16 mouse cellular contexts compared by ENCODE assay signal in genomic region chr2:65119667-65120066, GRCm38 (mm10).
DNase-seq lines count a peak whose midpoint lies in the region; ATAC-seq and TF ChIP-seq lines count a peak whose summit lies in the region.
"Had no signal": no experiment of that assay in that cellular context is flagged by ENCODE, and none has a peak within 500 bp of the region (broad histone marks: within the 10 kb centered on the region; RNA-seq: fewer than 3 reads in every experiment).

No protein-coding gene starts in this region.

- H3K27ac ChIP-seq in heart, embryonic 15.5 days = 0 out of 2 replicates have a peak overlapping the region, but pooled peaks have one; percentile 38
- no peak overlapping the region for H3K27ac ChIP-seq in heart, embryonic 10.5 days
- H3K27ac ChIP-seq in midbrain, postnatal 0 days (ENCODE audit: low read depth, low read length) = no peak overlapping the region
- H3K27ac ChIP-seq in midbrain, embryonic 16.5 days (ENCODE audit: low read length) = no peak overlapping the region
- H3K27ac ChIP-seq: forebrain, embryonic 12.5 days; heart, embryonic 13.5 days; hindbrain, embryonic 13.5 days; liver, embryonic 12.5 days had no signal

- no peak for ATAC-seq in heart, embryonic 15.5 days (replicated peaks; ENCODE audit: insufficient number of reproducible peaks, insufficient read depth, low FRiP score, low read depth)
- no peak for ATAC-seq in midbrain, postnatal 0 days (ENCODE audit: low FRiP score)
- ATAC-seq in midbrain, embryonic 16.5 days = no peak
- peak; percentile 31; the same call in 1 of the 2 replicates for ATAC-seq in granulocyte monocyte progenitor cell, adult 5-6 weeks (replicated peaks; ENCODE audit: poor library complexity, severe bottlenecking)
- ATAC-seq in megakaryocyte-erythroid progenitor cell, adult 5-6 weeks (replicated peaks; ENCODE audit: low FRiP score, low TSS enrichment, poor library complexity, severe bottlenecking) = no peak
- ATAC-seq: liver, embryonic 12.5 days had no signal

- no peak for DNase-seq in heart, embryonic 10.5 days (ENCODE audit: low spot score)
- DNase-seq in midbrain, postnatal 0 days (ENCODE audit: low spot score) = peak; percentile 14
- DNase-seq in telencephalon, adult 2 months (ENCODE audit: low read depth, low spot score) = peak; percentile 9
- DNase-seq in thymus, postnatal 25 days = no peak
- DNase-seq: cerebellum, adult 2 months; gastrocnemius, postnatal 14 days; kidney, adult 18-20 months; thymus, adult 2 months had no signal

- no peak overlapping the region for H3K4me3 ChIP-seq in heart, embryonic 15.5 days
- H3K4me3 ChIP-seq in heart, embryonic 10.5 days = no peak overlapping the region
- H3K4me3 ChIP-seq in midbrain, postnatal 0 days (ENCODE audit: low read depth, low read length) = no peak overlapping the region
- no peak overlapping the region for H3K4me3 ChIP-seq in midbrain, embryonic 16.5 days (ENCODE audit: low read depth, low read length)
- H3K4me3 ChIP-seq: forebrain, embryonic 12.5 days; heart, embryonic 13.5 days; hindbrain, embryonic 13.5 days; liver, embryonic 12.5 days had no signal

- H3K4me2 ChIP-seq in heart, embryonic 15.5 days = no peak overlapping the region
- H3K4me2 ChIP-seq in midbrain, postnatal 0 days (ENCODE audit: low read depth, low read length, poor library complexity, severe bottlenecking) = no peak overlapping the region
- H3K4me2 ChIP-seq in midbrain, embryonic 16.5 days (ENCODE audit: low read length) = no peak overlapping the region
- H3K4me2 ChIP-seq: forebrain, embryonic 12.5 days; heart, embryonic 13.5 days; hindbrain, embryonic 13.5 days; liver, embryonic 12.5 days had no signal

- no peak overlapping the region for H3K9ac ChIP-seq in heart, embryonic 15.5 days
- no peak overlapping the region for H3K9ac ChIP-seq in midbrain, postnatal 0 days (replicated peaks; ENCODE audit: low read length, poor library complexity, severe bottlenecking)
- no peak overlapping the region for H3K9ac ChIP-seq in midbrain, embryonic 16.5 days (ENCODE audit: low read depth, low read length)
- H3K9ac ChIP-seq: forebrain, embryonic 12.5 days; heart, embryonic 13.5 days; hindbrain, embryonic 13.5 days; liver, embryonic 12.5 days had no signal

- TF ChIP-seq CTCF in midbrain, postnatal 0 days (IDR thresholded peaks at IDR 0.05) = no peak

- H3K4me1 ChIP-seq in heart, embryonic 15.5 days (replicated peaks) = peaks cover 9% of the 10 kb centered on the region
- H3K4me1 ChIP-seq in heart, embryonic 10.5 days = 0 out of 2 replicates have a peak, but pooled peaks cover 5% of the 10 kb centered on the region
- H3K4me1 ChIP-seq in midbrain, postnatal 0 days (ENCODE audit: insufficient read depth, low read length) = no peaks in the 10 kb centered on the region
- no peaks in the 10 kb centered on the region for H3K4me1 ChIP-seq in midbrain, embryonic 16.5 days (ENCODE audit: control insufficient read depth, insufficient read depth, low read length)
- H3K4me1 ChIP-seq: forebrain, embryonic 12.5 days; hindbrain, embryonic 13.5 days; liver, embryonic 12.5 days had no signal

- H3K27me3 ChIP-seq in heart, embryonic 15.5 days = no peaks in the 10 kb centered on the region
- H3K27me3 ChIP-seq in heart, embryonic 10.5 days (ENCODE audit: insufficient read depth, poor library complexity, severe bottlenecking) = no peaks in the 10 kb centered on the region
- H3K27me3 ChIP-seq in midbrain, postnatal 0 days (ENCODE audit: insufficient read depth, low read length) = no peaks in the 10 kb centered on the region
- no peaks in the 10 kb centered on the region for H3K27me3 ChIP-seq in midbrain, embryonic 16.5 days (ENCODE audit: control insufficient read depth, insufficient read depth, low read depth, low read length)
- H3K27me3 ChIP-seq: forebrain, embryonic 12.5 days; heart, embryonic 13.5 days; hindbrain, embryonic 13.5 days; liver, embryonic 12.5 days had no signal

- WGBS in heart, embryonic 15.5 days = 82% methylated on average over 8 of the region's 8 CpGs
- 90% methylated on average over 8 of the region's 8 CpGs for WGBS in heart, embryonic 10.5 days
- WGBS in midbrain, postnatal 0 days = 70% methylated on average over 8 of the region's 8 CpGs
- WGBS in midbrain, embryonic 16.5 days = 77% methylated on average over 8 of the region's 8 CpGs

- H3K9me3 ChIP-seq in heart, embryonic 15.5 days (replicated peaks) = no peaks in the 10 kb centered on the region
- no peaks in the 10 kb centered on the region for H3K9me3 ChIP-seq in heart, embryonic 10.5 days
- no peaks in the 10 kb centered on the region for H3K9me3 ChIP-seq in midbrain, postnatal 0 days (ENCODE audit: low read length)
- no peaks in the 10 kb centered on the region for H3K9me3 ChIP-seq in midbrain, embryonic 16.5 days (replicated peaks; ENCODE audit: control insufficient read depth, low read length, poor library complexity, severe bottlenecking)
- H3K9me3 ChIP-seq: forebrain, embryonic 12.5 days; heart, embryonic 13.5 days; hindbrain, embryonic 13.5 days; liver, embryonic 12.5 days had no signal

- H3K36me3 ChIP-seq in heart, embryonic 15.5 days = no peaks in the 10 kb centered on the region
- no peaks in the 10 kb centered on the region for H3K36me3 ChIP-seq in heart, embryonic 10.5 days
- no peaks in the 10 kb centered on the region for H3K36me3 ChIP-seq in midbrain, postnatal 0 days (ENCODE audit: insufficient read depth, low read length)
- no peaks in the 10 kb centered on the region for H3K36me3 ChIP-seq in midbrain, embryonic 16.5 days (ENCODE audit: control insufficient read depth, insufficient read depth, low read length)
- H3K36me3 ChIP-seq: forebrain, embryonic 12.5 days; heart, embryonic 13.5 days; hindbrain, embryonic 13.5 days; liver, embryonic 12.5 days had no signal

Comparison
In these comparisons a context has a peak if more than half of its experiments do, and no peak if none do; other contexts are left out.
1. DNase-seq: peak in midbrain, postnatal 0 days (single experiment) and telencephalon, adult 2 months (single experiment); none in heart, embryonic 10.5 days (single experiment) and thymus, postnatal 25 days (single experiment).